Mouse (Mus musculus): ENCODE results near the gene Krt24.

- TF ChIP-seq CTCF (IDR thresholded peaks at IDR 0.05; ENCODE audit: insufficient read depth, low read length) (no peak), POLR2A (IDR thresholded peaks at IDR 0.05; ENCODE audit: borderline replicate concordance, extremely low read depth, low read depth, low read length) (no peak)
Measured at GRCm38 (mm10) chr11:99322851-99323250, 37.8 kb upstream of the Krt24 start, which contains the start of gene Krt25.
